Mouse (Mus musculus) midbrain, embryonic 11.5 days (tissue): ENCODE measurements at regions not wholly inside any gene's neighbourhood (a gene's known extent, or its start where the extent isn't known, plus 50 kb on each side); places are given as distances from the start of the nearest gene placed in this dataset.

Experiments
- ATAC-seq: fragments of 200-750 bp; cut with Nextera tagmentation; 2 replicates; pipeline ENCODE4 v1.8.0; 2017; ENCODE audit warnings: moderate TSS enrichment, moderate library complexity; ENCODE audit not compliant: low FRiP score
- DNase-seq: peaks from one replicate; pipeline ENCODE4 v3.0.0; 2015; ENCODE audit warnings: low spot score; ENCODE audit errors: missing footprints
- H3K27ac ChIP-seq: fragments of 300-500 bp; sonication (generic); 2 replicates; pipeline ENCODE4 v1.5.1; 2014; ENCODE audit warnings: low read depth, low read length
- H3K27me3 ChIP-seq: fragments of 300-500 bp; sonication (generic); 2 replicates; pipeline ENCODE4 v1.6.1; 2014; ENCODE audit warnings: mild to moderate bottlenecking, low read length, moderate library complexity, mixed read lengths; ENCODE audit not compliant: control insufficient read depth, insufficient read depth
- H3K36me3 ChIP-seq: fragments of 300-500 bp; sonication (generic); 2 replicates; pipeline ENCODE4 v1.6.1; 2014; ENCODE audit warnings: mild to moderate bottlenecking, low read length, moderate library complexity, mixed read lengths; ENCODE audit not compliant: control insufficient read depth, insufficient read depth
- H3K4me1 ChIP-seq: fragments of 300-500 bp; sonication (generic); 2 replicates; pipeline ENCODE4 v1.6.1; 2014; ENCODE audit warnings: low read length; ENCODE audit not compliant: control insufficient read depth, insufficient read depth
- H3K4me2 ChIP-seq: fragments of 300-500 bp; sonication (generic); 2 replicates; pipeline ENCODE4 v1.6.1; 2014; ENCODE audit warnings: mild to moderate bottlenecking, moderate library complexity
- H3K4me3 ChIP-seq: fragments of 300-500 bp; sonication (generic); 2 replicates; pipeline ENCODE4 v1.5.1; 2014; ENCODE audit warnings: low read depth, low read length
- H3K9ac ChIP-seq: fragments of 300-500 bp; sonication (generic); 2 replicates; pipeline ENCODE4 v1.6.1; 2014; ENCODE audit warnings: low read length
- H3K9me3 ChIP-seq: fragments of 300-500 bp; sonication (generic); 2 replicates; pipeline ENCODE4 v1.6.1; 2016; ENCODE audit warnings: low read length; ENCODE audit not compliant: control insufficient read depth
- WGBS: fragments of 180-500 bp; shearing (Covaris S2); extraction: QIAGEN DNeasy Blood & Tissue Kit; methylation state at CpG from one replicate; pipeline ENCODE4 v1.1.7; 2014; 5-methylcytosine and 5-hydroxymethylcytosine counted together

DNA sequence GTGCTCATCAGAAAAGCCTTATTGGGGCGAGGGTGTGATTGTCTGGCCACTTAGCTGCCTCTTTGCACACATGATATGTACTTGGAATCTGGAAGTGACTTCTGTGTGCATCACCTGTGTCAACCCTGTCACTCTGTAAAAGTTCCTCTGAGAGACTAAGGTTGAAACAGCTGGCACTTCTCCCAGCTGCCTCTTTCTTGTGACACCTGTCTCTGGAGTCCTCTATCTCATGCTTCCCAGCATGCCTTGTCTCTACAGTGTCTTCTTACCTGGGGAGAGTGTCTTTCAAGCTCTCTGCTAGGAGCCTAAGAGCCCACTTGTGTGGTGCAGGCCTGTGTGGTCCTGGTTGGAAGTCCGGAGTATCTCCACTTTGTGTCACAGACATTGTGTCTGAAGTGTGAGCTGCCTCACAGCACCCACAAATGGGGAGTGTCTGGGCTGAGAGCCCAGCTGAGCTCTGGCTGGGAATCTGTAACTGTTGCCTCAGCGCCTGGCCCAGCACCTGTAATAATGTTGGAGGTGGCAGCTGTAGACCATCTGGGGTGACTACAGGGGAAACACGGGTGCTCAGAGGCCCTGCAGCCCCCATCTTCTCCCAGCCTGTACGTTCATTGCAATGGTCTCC, 81.7 kb upstream of the Id2 start:
- Histone ChIP-seq H3K4me2 (no peak overlapping the region), H3K4me1 (no peaks in the 10 kb centered on the region), H3K27me3 (no peaks in the 10 kb centered on the region), H3K9me3 (no peaks in the 10 kb centered on the region), H3K9ac (no peak overlapping the region), H3K27ac (no peak overlapping the region), H3K36me3 (no peaks in the 10 kb centered on the region), H3K4me3 (no peak overlapping the region)
- WGBS, result 90% methylated on average over 5 of the region's 5 CpGs
- ATAC-seq (no peak), DNase-seq (no peak)

DNA sequence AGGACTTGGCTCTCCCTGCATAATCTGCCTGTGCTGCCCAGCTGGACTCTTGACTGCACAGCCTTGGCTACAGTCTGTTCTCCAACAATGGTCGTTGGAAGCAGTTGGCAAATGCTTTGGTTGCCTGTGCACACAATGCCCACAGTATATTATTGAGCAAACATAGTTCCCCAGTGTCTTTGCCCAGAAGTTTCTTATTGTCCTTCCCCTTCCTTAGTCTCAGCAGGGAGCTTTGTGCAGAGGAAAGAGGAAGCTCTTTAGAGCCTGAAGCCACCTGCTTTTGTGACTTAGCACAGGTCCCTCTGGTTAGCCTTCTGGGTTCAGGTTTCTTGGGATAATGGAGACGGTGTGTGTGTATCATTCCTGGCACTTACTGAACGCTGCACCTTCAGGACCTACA, 80.9 kb upstream of the Id2 start:
- Histone ChIP-seq H3K9me3 (no peaks in the 10 kb centered on the region), H3K27me3 (no peaks in the 10 kb centered on the region), H3K4me1 (no peaks in the 10 kb centered on the region), H3K9ac (no peak overlapping the region), H3K4me3 (no peak overlapping the region), H3K36me3 (no peaks in the 10 kb centered on the region), H3K27ac (no peak overlapping the region), H3K4me2 (no peak overlapping the region)
- DNase-seq, result no peak
- ATAC-seq, result no peak
- WGBS, result 81% methylated on average over 3 of the region's 3 CpGs

DNA sequence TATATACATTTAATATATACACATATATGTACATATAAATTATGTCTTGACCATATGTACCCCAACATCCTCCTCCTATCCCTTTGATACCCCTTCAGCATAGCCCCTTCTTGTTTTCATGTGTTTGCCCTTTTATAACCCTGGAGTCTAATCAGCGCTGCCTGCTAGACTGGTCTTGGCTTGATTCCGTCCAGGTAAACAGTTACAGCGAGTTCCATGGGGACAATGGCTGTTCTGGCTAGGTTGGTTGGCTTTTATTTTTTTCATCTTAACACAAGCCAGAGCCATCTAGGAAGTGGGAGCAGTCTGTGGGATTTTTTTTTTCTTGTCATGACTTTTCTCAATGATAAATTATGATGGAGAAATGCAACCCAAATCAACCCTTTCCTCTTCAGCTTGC, 79.6 kb upstream of the Id2 start:
- H3K4me2 ChIP-seq, result no peak overlapping the region
- no peak for DNase-seq
- H3K36me3 ChIP-seq, result no peaks in the 10 kb centered on the region
- 87% methylated on average over 3 of the region's 3 CpGs for WGBS
- no peaks in the 10 kb centered on the region for H3K4me1 ChIP-seq
- H3K9ac ChIP-seq, result no peak overlapping the region
- no peaks in the 10 kb centered on the region for H3K9me3 ChIP-seq
- ATAC-seq, result no peak
- no peaks in the 10 kb centered on the region for H3K27me3 ChIP-seq
- no peak overlapping the region for H3K27ac ChIP-seq
- H3K4me3 ChIP-seq, result no peak overlapping the region

DNA sequence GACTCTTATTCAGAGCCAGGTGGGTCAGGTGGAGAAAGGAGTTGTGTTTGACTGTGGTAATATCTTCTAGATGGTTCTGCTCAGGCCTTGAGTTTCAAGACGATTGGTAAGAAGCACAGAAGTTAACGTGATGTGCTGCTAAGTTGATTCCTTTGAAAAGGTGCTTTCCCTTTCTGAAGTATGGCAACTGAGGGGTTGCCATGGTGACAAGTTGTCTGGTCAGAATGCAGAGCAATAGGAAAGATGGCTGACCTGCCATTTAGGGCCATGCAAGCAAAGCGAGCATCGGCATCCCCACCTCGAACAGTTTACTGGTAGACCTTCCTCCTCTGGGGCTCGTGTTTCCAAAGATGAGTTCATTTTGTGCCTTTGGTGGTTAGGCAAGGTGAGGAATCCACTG, 76.1 kb upstream of the Id2 start:
- DNase-seq, result no peak
- H3K9ac ChIP-seq, result no peak overlapping the region
- no peak overlapping the region for H3K4me2 ChIP-seq
- 78% methylated on average over 6 of the region's 6 CpGs for WGBS
- H3K36me3 ChIP-seq, result no peaks in the 10 kb centered on the region
- H3K4me1 ChIP-seq, result no peaks in the 10 kb centered on the region
- H3K27me3 ChIP-seq, result no peaks in the 10 kb centered on the region
- no peak overlapping the region for H3K4me3 ChIP-seq
- H3K9me3 ChIP-seq, result no peaks in the 10 kb centered on the region
- H3K27ac ChIP-seq, result no peak overlapping the region
- no peak for ATAC-seq

DNA sequence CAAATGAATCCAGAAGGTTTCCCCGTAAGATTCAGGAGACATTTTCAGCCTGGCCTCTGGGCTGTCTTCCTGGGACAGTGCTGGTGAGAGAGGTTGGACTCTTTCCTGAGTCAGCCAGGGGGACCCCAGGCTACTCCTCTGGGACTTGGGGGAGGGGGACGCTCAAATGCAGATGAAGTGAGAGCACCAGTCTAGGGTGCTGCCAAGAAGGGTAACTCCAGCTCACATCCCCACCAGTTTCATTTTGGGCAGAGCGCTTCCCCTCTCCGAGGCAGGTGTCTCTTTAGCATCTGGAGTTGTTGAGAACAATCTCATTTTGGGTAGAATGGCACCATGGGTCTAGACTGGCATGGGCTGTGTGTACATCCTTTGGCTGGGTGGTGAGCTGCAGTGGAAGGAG, 75.5 kb upstream of the Id2 start:
- no peaks in the 10 kb centered on the region for H3K9me3 ChIP-seq
- H3K4me2 ChIP-seq, result no peak overlapping the region
- DNase-seq (no peak), ATAC-seq (no peak)
- no peak overlapping the region for H3K27ac ChIP-seq
- no peak overlapping the region for H3K9ac ChIP-seq
- H3K27me3 ChIP-seq, result no peaks in the 10 kb centered on the region
- H3K36me3 ChIP-seq, result no peaks in the 10 kb centered on the region
- no peaks in the 10 kb centered on the region for H3K4me1 ChIP-seq
- 81% methylated on average over 4 of the region's 4 CpGs for WGBS
- H3K4me3 ChIP-seq, result no peak overlapping the region

DNA sequence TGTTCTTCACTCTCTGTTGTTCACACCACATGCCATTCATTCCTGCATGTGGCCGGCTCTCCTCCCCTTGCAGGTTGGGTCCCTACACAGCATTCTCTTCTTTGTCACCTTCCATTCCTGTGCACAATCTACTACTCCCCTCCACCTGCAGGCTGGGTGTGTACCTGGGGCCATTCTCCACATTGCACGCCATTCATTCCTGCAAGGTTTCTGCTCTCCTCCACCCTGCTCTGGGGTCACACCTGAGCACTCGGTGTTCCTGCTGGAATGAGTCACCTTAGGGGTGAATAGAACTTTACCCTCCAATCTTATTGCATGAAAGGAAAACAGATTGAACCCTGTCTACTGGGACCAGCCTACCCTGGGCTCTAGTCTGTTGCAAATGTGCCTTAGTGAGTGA, 72.7 kb upstream of the Id2 start:
- Histone ChIP-seq H3K4me1 (no peaks in the 10 kb centered on the region), H3K4me3 (no peak overlapping the region), H3K27me3 (no peaks in the 10 kb centered on the region), H3K9me3 (no peaks in the 10 kb centered on the region), H3K27ac (no peak overlapping the region), H3K4me2 (no peak overlapping the region), H3K9ac (no peak overlapping the region), H3K36me3 (no peaks in the 10 kb centered on the region)
- DNase-seq (no peak), ATAC-seq (no peak)
- 88% methylated on average over 3 of the region's 3 CpGs for WGBS

DNA sequence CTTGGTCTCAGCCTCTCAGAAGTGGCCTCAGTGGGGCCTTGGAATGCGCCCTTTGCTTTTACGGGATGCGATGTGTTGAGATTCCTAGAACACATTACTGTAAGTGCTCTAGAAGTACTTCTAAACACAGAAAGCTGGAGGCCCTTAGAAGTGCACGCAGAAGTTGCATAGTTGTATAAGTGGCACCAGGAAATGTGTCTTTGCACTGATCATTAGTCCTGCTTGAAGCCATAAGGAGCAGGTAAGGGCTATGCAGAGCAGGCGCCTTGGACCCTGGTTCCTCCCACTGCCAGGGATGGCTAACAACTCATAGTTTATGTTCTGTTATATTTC, 71.2 kb upstream of the Id2 start:
- H3K9ac ChIP-seq, result no peak overlapping the region
- no peak for ATAC-seq
- DNase-seq, result no peak
- H3K4me1 ChIP-seq, result peaks cover 8% of the 10 kb centered on the region
- H3K27me3 ChIP-seq, result no peaks in the 10 kb centered on the region
- H3K36me3 ChIP-seq, result no peaks in the 10 kb centered on the region
- H3K27ac ChIP-seq, result no peak overlapping the region
- H3K9me3 ChIP-seq, result no peaks in the 10 kb centered on the region
- WGBS, result 87% methylated on average over 5 of the region's 5 CpGs
- no peak overlapping the region for H3K4me3 ChIP-seq
- H3K4me2 ChIP-seq, result no peak overlapping the region

DNA sequence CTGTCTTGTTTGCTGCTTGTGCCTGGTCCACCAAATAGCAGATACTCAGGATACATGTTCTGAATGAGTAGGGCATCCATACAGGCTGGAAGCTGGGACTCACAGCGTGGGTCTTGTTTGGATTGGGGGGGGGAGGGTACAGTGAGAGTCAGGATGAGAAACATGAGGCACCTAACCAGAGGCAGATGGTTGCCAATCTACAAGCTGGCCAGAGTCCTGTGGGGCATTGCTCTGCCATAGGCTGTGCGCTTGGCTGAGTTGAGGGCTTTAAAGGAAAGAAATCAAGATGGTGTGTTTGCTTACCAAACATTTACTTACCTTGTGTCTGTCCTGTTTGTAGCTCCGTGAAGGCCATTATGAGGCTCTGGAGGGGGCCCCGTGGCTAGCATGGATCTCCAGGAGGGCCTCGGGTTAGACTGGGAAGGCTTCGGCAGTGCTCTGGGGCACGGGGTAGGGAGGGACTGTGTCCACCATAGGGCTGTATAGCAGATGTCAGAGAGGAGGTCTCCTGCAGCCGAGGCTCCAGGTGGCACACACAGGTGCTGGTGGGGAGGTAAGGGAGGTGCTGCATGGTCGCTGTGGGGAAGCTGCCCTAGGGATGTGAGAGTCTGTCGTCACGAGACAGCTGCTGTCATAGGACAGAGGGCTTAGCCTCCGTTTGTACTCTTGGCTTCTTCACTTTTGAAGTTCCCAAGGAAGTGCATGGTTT, 70.7 kb upstream of the Id2 start:
- 64% methylated on average over 12 of the region's 12 CpGs for whole genome bisulfite sequencing
- Histone ChIP-seq H3K4me2 (no peak overlapping the region), H3K4me1 (peaks cover 8% of the 10 kb centered on the region), H3K36me3 (no peaks in the 10 kb centered on the region), H3K9me3 (no peaks in the 10 kb centered on the region), H3K27ac (no peak overlapping the region), H3K27me3 (no peaks in the 10 kb centered on the region), H3K4me3 (no peak overlapping the region), H3K9ac (no peak overlapping the region)
- DNase-seq (no peak), ATAC-seq (no peak)

DNA sequence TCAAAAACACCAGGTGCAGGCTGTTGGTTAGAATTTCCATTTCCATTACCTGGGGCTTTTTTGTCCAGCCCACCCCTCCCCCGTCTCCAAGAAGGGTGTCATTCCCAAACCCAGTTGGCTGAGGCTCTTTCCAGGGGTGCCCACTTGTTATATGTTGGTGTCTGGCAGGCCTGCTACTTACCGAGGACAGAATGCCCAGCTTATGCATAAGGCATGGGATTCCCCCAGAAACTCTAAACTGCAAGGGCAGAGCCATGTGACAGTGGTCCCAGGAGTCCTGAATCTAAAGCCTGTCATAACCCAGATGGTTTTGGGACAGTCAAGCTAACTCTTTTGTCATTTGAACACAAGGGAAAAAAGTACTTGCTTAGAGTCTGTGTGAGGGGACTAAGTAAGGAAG, 69.6 kb upstream of the Id2 start:
- Histone ChIP-seq H3K4me2 (no peak overlapping the region), H3K9ac (no peak overlapping the region), H3K4me3 (no peak overlapping the region), H3K9me3 (no peaks in the 10 kb centered on the region), H3K27ac (no peak overlapping the region), H3K27me3 (no peaks in the 10 kb centered on the region), H3K36me3 (no peaks in the 10 kb centered on the region), H3K4me1 (peaks cover 10% of the 10 kb centered on the region)
- 71% methylated on average over 2 of the region's 2 CpGs for WGBS
- no peak for ATAC-seq
- no peak for DNase-seq
